Mouse (Mus musculus) hindbrain, embryonic 13.5 days (tissue): Measurements from ENCODE around the gene Ccdc9. TPM values are rescaled to one million over a fixed set of nuclear protein-coding genes. Genes with fewer than 3 reads are reported as not detected.
"Not testable (repeated sequence)": the region's sequence is repeated elsewhere in the genome, so short reads cannot be mapped to it uniquely, and the experiment has no call there.

ENCODE experiments used
- ATAC-seq: fragments of 200-750 bp; cut with Nextera tagmentation; 2 replicates; pipeline ENCODE4 v1.8.0; 2017; ENCODE audit warnings: moderate TSS enrichment; ENCODE audit not compliant: low FRiP score
- H3K27ac ChIP-seq: fragments of 300-500 bp; sonication (generic); 2 replicates; pipeline ENCODE4 v1.5.1; 2015; ENCODE audit warnings: inconsistent platforms, mild to moderate bottlenecking, moderate library complexity
- H3K27me3 ChIP-seq: fragments of 300-500 bp; sonication (generic); 2 replicates; pipeline ENCODE4 v1.6.1; 2015; ENCODE audit warnings: mild to moderate bottlenecking, inconsistent platforms
- H3K36me3 ChIP-seq: fragments of 300-500 bp; sonication (generic); 2 replicates; pipeline ENCODE4 v1.6.1; 2015; ENCODE audit warnings: mild to moderate bottlenecking, inconsistent platforms
- H3K4me1 ChIP-seq: fragments of 300-500 bp; sonication (generic); replicated peaks from 2 replicates; pipeline ENCODE4 v1.6.1; 2015; ENCODE audit warnings: inconsistent platforms
- H3K4me2 ChIP-seq: fragments of 300-500 bp; sonication (generic); 2 replicates; pipeline ENCODE4 v1.6.1; 2015; ENCODE audit warnings: inconsistent platforms, mild to moderate bottlenecking, moderate library complexity
- H3K4me3 ChIP-seq: fragments of 300-500 bp; sonication (generic); 2 replicates; pipeline ENCODE4 v1.5.1; 2015; ENCODE audit warnings: mild to moderate bottlenecking, inconsistent platforms
- H3K9ac ChIP-seq: fragments of 300-500 bp; sonication (generic); 2 replicates; pipeline ENCODE4 v1.6.1; 2015; ENCODE audit warnings: mild to moderate bottlenecking, inconsistent platforms
- H3K9me3 ChIP-seq: fragments of 300-500 bp; sonication (generic); 2 replicates; pipeline ENCODE4 v1.6.1; 2016; ENCODE audit warnings: inconsistent platforms
- WGBS: fragments of 180-500 bp; shearing (Covaris S2); methylation state at CpG from one replicate; pipeline ENCODE4 v1.1.7; 2015; 5-methylcytosine and 5-hydroxymethylcytosine counted together
- polyA plus RNA-seq: library from polyadenylated mRNA; unstranded; fragments of >200 nt; fragmentation: Nextera tagmentation; extraction: Ambion mirVana; gene quantifications from 2 replicates; pipeline ENCODE4 v1.2.1, GENCODE M21; 2015

Gene Ccdc9
- polyA plus RNA-seq, 1 experiment from 2014 or later: 23.9 TPM

DNA sequence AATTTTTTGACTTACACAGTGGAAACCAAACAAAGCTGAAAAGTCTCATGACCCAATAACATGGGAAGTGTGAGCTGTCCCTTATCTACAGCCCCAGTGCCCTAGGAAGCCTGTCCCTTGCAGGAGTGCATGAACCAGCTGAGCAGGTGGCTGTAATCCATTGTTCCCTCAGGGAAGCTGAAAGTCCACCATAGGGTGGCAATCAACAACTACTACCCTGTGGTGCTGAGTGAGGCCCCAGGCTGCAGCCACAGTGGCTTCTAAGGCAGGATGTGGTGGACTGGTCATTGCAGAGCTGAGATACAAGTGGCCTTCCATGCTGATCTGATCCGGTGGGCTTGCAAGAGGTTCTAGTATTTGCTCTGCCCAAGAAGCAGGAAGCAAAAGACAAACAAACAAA is 25.5 kb downstream of the Ccdc9 start:
- no peak overlapping the region for H3K27ac ChIP-seq
- no peaks in the 10 kb centered on the region for H3K4me1 ChIP-seq
- H3K9ac ChIP-seq: no peak overlapping the region
- H3K27me3 ChIP-seq: peaks cover 5% of the 10 kb centered on the region; the same call in 1 of the 2 replicates
- no peak overlapping the region for H3K4me2 ChIP-seq
- ATAC-seq: no peak
- no peaks in the 10 kb centered on the region for H3K9me3 ChIP-seq
- no peaks in the 10 kb centered on the region; the same call in 1 of the 2 replicates for H3K36me3 ChIP-seq
- WGBS: 67% methylated on average over 1 of the region's 1 CpGs
- no peak overlapping the region for H3K4me3 ChIP-seq

DNA sequence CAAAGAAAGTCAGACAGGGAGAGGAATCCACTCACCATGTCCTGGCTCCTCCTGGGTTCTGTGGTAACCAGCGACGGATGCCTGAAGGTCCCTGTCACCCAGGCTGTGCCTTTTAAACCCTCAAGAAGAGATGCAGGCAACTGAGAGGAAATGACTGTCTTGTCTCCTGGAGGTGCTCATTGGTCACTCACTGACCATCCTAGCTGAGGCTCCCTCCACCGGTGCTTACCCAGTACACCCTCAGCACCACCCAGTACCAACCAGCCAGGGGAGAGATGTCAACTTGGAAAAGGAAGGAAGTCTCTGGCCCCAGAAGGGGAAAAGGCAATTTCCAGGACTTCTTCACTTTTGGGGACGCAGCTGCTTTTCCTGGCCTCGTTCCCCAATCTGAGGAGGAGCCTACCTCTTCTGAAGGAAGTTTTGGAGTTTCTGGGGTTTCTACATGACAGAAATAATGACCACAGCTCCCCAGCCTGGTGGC is 27.4 kb downstream of the Ccdc9 start, which contains the start of gene C5ar1:
Gene C5ar1, minus strand, starts transcription at position 431 of the 481 bp plus-strand sequence.
- Histone ChIP-seq H3K4me1 (no peaks in the 10 kb centered on the region), H3K27me3 (peaks cover 5% of the 10 kb centered on the region; the same call in 1 of the 2 replicates), H3K4me2 (no peak within 1 kb of the TSS), H3K9me3 (no peaks in the 10 kb centered on the region), H3K36me3 (no peaks in the 10 kb centered on the region), H3K27ac (no peak within 1 kb of the TSS), H3K9ac (no peak within 1 kb of the TSS), H3K4me3 (no peak within 1 kb of the TSS)
- no peak for ATAC-seq
- 88% methylated on average over 5 of the region's 5 CpGs for WGBS

DNA sequence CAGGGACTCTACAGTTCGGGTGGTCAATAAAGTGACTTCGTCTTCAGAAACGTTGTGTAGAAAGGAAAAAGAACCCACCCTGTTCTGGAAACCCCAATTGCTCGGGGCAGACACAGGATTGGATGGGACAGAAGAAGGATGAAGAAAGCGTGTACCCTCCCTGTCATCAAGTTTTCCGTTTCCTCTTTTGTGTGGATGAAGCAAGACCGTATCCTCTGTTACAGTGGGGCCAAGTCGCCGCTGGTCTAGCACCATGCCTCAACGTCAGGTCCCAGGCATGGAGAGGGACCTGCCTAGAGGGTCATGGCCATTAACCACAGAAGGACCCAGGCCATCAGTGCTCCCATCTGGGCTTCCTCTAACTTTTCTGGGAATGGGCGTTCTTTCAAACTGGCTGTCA is 28.8 kb downstream of the Ccdc9 start:
- Histone ChIP-seq H3K27ac (no peak overlapping the region), H3K4me3 (no peak overlapping the region), H3K4me2 (no peak overlapping the region), H3K9me3 (no peaks in the 10 kb centered on the region), H3K27me3 (peaks cover 5% of the 10 kb centered on the region; the same call in 1 of the 2 replicates), H3K4me1 (no peaks in the 10 kb centered on the region), H3K36me3 (no peaks in the 10 kb centered on the region), H3K9ac (no peak overlapping the region)
- WGBS: 86% methylated on average over 11 of the region's 11 CpGs
- ATAC-seq: no peak

DNA sequence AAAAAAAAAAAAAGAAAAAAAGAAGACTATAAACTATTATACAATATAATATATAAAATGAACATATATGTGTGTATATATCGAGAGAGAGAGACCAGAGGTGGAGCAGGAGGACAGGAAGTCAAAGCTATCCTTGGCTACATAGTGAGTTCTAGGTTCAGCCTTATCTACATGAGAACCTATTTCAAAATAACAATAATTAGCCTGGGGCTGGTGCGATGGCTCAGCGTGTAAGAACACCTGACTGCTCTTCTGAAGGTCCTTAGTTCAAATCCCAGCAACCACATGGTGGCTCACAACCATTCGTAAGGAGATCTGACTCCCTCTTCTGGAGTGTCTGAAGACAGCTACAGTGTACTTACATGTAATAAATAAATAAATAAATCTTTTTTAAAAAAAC is 30.6 kb downstream of the Ccdc9 start:
- not testable (repeated sequence) for H3K9me3 ChIP-seq, H3K9ac ChIP-seq, H3K36me3 ChIP-seq, H3K4me3 ChIP-seq, H3K27me3 ChIP-seq, H3K27ac ChIP-seq, ATAC-seq, H3K4me1 ChIP-seq, H3K4me2 ChIP-seq
- 84% methylated on average over 4 of the region's 4 CpGs for WGBS

DNA sequence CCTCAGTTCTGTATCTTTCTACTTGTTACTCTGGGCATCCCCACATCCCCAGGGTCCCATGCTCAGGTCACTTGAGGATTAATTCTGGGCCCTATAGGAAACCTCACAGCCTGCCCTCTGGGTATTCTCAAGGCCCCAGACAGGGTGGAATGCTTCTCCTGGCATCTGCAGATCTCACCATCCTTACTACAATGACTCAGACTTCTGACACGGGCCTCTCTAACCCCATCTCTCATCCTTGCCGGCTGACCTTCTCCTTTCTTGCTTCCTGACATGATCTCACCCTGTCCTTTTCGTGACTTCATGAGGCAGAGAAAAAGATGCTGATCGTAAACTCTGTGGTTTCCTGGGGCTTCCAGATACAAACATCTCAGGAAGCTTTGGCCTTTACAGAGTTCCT is 32.4 kb downstream of the Ccdc9 start:
- ATAC-seq: no peak
- 63% methylated on average over 4 of the region's 4 CpGs for WGBS

DNA sequence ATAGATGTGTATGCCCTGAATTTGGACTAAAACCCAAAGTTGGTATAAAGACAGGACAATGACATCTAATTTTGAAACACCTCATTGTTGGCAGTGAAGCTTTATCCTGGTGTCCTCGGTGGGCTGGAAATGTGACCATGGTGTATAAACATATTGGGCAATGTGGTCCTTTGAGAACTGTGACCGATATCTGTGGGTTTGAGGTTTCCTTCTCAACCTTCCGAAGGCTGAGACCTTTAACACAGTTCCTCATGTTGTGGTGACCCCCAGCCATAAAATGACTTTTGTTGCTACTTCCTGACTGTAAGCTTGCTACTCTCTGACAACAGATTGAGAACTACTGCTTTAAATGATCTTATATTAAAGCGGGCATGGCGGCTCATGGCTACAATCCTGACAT is 35.9 kb downstream of the Ccdc9 start:
- no peak for ATAC-seq
- Histone ChIP-seq H3K9ac (no peak overlapping the region), H3K9me3 (no peaks in the 10 kb centered on the region), H3K4me3 (no peak overlapping the region), H3K4me1 (no peaks in the 10 kb centered on the region), H3K36me3 (no peaks in the 10 kb centered on the region), H3K27me3 (no peaks in the 10 kb centered on the region), H3K27ac (no peak overlapping the region), H3K4me2 (no peak overlapping the region)
- WGBS: 89% methylated on average over 5 of the region's 5 CpGs

More for the DNA sequence above, 32.4 kb downstream of the Ccdc9 start:
- Histone ChIP-seq H3K9ac (no peak overlapping the region), H3K27ac (no peak overlapping the region), H3K9me3 (no peaks in the 10 kb centered on the region), H3K4me1 (no peaks in the 10 kb centered on the region), H3K4me2 (no peak overlapping the region), H3K27me3 (peaks cover 5% of the 10 kb centered on the region; the same call in 1 of the 2 replicates), H3K36me3 (no peaks in the 10 kb centered on the region), H3K4me3 (no peak overlapping the region)

DNA sequence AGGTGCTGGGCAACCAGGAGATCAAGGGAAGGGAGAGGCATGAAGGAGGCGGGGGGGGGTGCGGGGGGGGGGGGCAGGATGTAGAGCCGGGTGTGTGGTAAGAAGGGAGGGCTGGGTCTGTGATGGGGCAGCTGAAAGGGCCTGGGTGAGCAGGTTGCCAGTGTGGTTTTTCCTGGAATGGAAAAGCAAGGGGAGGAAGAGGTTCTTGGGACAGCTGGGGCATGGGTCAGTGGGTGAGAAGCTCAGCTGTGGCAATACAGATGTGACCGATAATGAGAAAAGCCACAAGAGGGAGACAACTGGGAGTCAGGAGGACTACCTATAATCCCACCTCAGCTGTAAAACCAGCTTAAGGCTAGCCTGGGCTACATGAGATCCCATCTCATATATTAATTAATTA is 40.6 kb downstream of the Ccdc9 start:
- Histone ChIP-seq H3K4me3 (no peak overlapping the region), H3K9me3 (no peaks in the 10 kb centered on the region), H3K4me2 (no peak overlapping the region), H3K4me1 (no peaks in the 10 kb centered on the region), H3K9ac (no peak overlapping the region), H3K27me3 (no peaks in the 10 kb centered on the region), H3K27ac (no peak overlapping the region), H3K36me3 (no peaks in the 10 kb centered on the region)
- WGBS: 60% methylated on average over 2 of the region's 4 CpGs
- no peak for ATAC-seq

DNA sequence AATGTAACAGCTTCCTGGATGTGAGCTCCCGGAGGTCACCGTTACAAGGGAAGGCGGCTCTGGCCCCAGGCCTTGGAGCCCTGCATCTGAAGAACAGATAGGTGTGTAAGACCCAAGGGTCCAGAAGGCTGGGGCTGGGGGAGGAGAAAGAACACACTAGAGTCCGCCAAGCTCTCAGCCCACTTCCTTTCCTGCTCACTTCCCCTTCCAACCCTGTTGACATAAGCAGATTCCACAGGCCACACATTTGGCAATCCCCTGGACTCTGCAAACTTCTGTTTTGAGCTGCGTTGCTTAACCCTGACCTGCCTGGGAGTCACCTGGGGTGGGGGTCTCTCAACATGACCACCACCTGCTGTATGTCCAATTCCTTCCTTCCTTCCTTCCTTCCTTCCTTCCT is 42.5 kb downstream of the Ccdc9 start, which contains the start of gene C5ar2:
Gene C5ar2, minus strand, starts transcription at position 88 of the 400 bp plus-strand sequence.
- no peaks in the 10 kb centered on the region for H3K4me1 ChIP-seq
- no peaks in the 10 kb centered on the region for H3K9me3 ChIP-seq
- ATAC-seq: no peak
- H3K9ac ChIP-seq: no peak within 1 kb of the TSS
- no peaks in the 10 kb centered on the region for H3K36me3 ChIP-seq
- H3K27me3 ChIP-seq: no peaks in the 10 kb centered on the region
- no peak within 1 kb of the TSS for H3K4me3 ChIP-seq
- WGBS: 77% methylated on average over 5 of the region's 5 CpGs
- no peak within 1 kb of the TSS for H3K27ac ChIP-seq
- H3K4me2 ChIP-seq: no peak within 1 kb of the TSS

DNA sequence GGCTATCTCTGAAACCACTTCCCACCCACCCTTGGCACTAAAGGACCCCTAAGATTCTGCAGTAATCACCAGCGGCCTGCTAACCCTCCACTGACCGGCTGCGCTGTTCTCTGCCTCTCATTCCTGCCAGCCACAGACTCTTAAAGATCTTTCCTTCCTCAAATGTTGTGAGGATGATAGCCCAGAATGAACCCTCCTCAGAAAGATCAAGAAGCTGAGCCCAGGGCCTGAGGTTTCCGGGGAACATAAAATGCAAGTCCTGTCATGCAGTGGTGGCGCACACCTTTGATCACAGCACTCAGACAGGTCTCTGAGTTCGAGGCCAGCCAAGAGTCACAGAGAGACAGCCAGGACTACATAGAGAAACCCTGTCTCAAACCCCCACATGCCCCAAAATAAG is 44.4 kb downstream of the Ccdc9 start:
- no peak overlapping the region for H3K27ac ChIP-seq
- 91% methylated on average over 6 of the region's 6 CpGs for WGBS
- no peaks in the 10 kb centered on the region for H3K4me1 ChIP-seq
- H3K27me3 ChIP-seq: no peaks in the 10 kb centered on the region
- no peak overlapping the region for H3K4me3 ChIP-seq
- H3K4me2 ChIP-seq: no peak overlapping the region
- no peaks in the 10 kb centered on the region for H3K9me3 ChIP-seq
- H3K9ac ChIP-seq: no peak overlapping the region
- H3K36me3 ChIP-seq: no peaks in the 10 kb centered on the region
- ATAC-seq: no peak

DNA sequence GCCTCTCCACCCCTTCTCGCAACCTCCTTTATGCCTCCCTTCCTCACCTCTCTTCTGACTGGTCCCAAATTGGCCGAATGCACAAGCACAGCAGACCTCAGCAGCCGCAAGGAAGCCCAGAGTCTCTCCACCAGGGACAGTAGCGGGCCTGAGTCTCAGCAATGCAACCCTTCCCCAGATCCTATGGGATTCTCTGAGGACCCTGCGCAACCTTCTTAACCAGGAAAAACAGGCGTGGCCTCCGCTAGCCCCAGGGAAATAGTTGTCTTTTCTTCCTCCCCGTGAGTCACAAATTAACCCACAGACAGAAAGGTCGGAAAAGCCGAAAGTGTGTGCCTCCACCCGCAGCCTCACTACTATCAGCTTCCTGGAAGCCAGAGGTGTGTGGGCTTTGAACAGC is 44.8 kb downstream of the Ccdc9 start:
- 61% methylated on average over 11 of the region's 11 CpGs for WGBS
- H3K36me3 ChIP-seq: no peaks in the 10 kb centered on the region
- no peaks in the 10 kb centered on the region for H3K9me3 ChIP-seq
- no peak overlapping the region for H3K27ac ChIP-seq
- no peak overlapping the region for H3K4me3 ChIP-seq
- H3K4me1 ChIP-seq: no peaks in the 10 kb centered on the region
- no peak for ATAC-seq
- H3K4me2 ChIP-seq: no peak overlapping the region
- H3K27me3 ChIP-seq: no peaks in the 10 kb centered on the region
- no peak overlapping the region for H3K9ac ChIP-seq

DNA sequence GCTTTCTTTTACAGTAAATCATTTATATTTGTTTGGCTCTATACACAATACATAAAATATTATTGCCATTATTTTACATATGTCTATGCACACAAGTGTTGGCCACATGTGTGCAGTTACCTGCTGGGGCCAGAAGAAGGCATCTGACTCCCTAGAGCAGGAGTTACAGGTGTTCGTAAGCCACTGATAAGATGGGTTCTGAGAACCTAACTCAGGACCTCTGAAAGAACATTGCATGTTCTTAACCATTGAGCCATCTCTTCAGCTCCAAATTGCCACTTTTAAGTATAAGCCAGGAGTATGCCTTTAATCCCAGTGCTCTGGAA is 45.7 kb downstream of the Ccdc9 start:
- Histone ChIP-seq H3K27ac (no peak overlapping the region), H3K4me1 (no peaks in the 10 kb centered on the region), H3K4me3 (no peak overlapping the region), H3K9ac (no peak overlapping the region), H3K27me3 (no peaks in the 10 kb centered on the region), H3K36me3 (no peaks in the 10 kb centered on the region), H3K9me3 (no peaks in the 10 kb centered on the region), H3K4me2 (no peak overlapping the region)
- 94% methylated on average over 1 of the region's 1 CpGs for WGBS
- ATAC-seq: no peak

DNA sequence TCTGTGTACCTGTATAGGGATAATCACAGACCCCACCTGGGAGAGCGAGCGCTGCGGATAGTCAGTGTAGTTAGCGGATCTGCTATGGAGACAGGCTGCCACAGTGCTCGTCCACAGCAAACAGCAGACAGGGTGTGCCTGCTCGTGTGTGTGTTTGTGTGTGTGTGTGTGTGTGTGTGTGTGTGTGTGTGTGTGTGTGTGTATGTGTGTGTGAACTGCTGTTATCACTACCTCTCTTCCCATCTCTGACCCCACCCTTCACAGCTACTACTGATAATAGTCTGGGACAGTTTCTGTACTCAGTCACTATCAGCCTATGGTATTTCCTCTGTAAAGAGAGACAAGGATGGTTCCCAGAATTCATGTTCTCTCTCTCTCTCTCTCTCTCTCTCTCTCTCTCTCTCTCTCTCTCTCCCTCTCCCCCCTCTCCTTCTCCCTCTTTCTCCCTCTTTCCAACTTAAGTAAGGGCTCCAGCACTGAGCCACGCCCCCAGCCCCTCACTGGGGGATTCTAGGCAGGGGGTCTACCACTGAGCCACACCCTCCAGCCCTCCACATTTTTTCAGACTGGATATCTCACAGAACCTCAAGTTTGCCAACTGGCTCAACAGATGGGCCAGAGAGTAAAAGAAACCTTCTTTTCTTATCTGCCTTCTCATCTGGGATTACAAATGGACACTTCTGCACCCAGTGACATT is 46.2 kb downstream of the Ccdc9 start:
- Histone ChIP-seq H3K27ac (no peak overlapping the region), H3K4me2 (no peak overlapping the region), H3K9ac (no peak overlapping the region), H3K9me3 (no peaks in the 10 kb centered on the region), H3K4me3 (no peak overlapping the region), H3K27me3 (no peaks in the 10 kb centered on the region), H3K4me1 (no peaks in the 10 kb centered on the region), H3K36me3 (no peaks in the 10 kb centered on the region)
- 78% methylated on average over 7 of the region's 7 CpGs for WGBS
- no peak for ATAC-seq

DNA sequence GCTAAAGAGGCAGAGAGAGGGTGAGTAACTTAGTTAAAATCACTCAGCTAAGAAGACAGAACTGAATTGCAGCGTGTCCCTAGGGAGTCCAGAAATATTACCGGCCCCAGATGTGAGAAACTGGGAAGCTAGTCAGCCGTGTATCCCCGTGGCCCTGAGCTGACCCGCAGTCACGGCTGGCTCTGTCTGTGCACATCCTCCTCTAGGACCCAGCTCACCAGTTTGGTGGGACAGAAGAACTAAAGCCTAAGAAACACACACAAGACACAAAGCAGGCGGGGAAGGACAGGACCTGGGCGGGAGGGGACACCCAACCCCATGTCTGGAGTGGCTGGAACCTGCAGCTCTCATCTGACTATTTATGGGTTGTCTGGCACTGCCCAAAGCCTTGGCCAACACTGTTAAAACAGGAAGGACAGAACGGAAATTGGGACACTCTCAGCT is 47.0 kb downstream of the Ccdc9 start:
- WGBS: 63% methylated on average over 9 of the region's 9 CpGs
- ATAC-seq: no peak
- Histone ChIP-seq H3K27ac (no peak overlapping the region), H3K27me3 (no peaks in the 10 kb centered on the region), H3K4me2 (no peak overlapping the region), H3K4me1 (no peaks in the 10 kb centered on the region), H3K9me3 (no peaks in the 10 kb centered on the region), H3K4me3 (no peak overlapping the region), H3K9ac (no peak overlapping the region), H3K36me3 (no peaks in the 10 kb centered on the region)
